Mouse (Mus musculus) C2C12 (cell line): ENCODE data around the gene Nop2.

Source experiments
- CTCF ChIP-seq: IDR thresholded peaks from one replicate; pipeline ENCODE4 v1.5.1; 2011; ENCODE audit not compliant: control insufficient read depth, insufficient read depth, insufficient read length
- MYOG ChIP-seq: IDR thresholded peaks from one replicate; pipeline ENCODE4 v1.6.1; 2011; ENCODE audit not compliant: control insufficient read depth, insufficient read length; ENCODE audit errors: extremely low read depth
- USF1 ChIP-seq: IDR thresholded peaks from one replicate; pipeline ENCODE4 v1.6.1; 2011; ENCODE audit warnings: low read depth, mild to moderate bottlenecking, control low read depth, moderate library complexity

DNA sequence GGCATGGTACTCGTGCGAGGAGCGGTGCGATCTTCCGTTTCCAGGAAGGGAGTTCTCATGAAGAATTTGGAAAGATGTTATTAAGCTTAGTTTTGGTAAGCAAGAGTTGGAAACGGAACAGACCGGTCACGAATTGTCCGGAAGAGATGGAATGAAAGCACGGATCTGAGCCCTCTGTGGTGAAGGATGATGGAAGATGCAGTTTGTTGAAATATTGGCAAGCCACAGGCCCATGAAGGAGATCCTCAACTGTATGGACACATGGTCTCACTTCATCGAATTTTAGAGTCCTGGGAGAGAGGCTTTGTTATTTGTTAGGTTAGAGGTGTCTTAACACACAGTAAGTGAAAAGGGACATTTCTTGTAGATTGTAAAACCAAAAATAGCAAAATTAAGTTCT lies 761 bp downstream of the Nop2 start:
- TF ChIP-seq USF1, result no peak
- TF ChIP-seq CTCF, result no peak
- TF ChIP-seq MYOG, result no peak
